11 mouse cellular contexts compared by ENCODE assay signal in the genomic region with DNA sequence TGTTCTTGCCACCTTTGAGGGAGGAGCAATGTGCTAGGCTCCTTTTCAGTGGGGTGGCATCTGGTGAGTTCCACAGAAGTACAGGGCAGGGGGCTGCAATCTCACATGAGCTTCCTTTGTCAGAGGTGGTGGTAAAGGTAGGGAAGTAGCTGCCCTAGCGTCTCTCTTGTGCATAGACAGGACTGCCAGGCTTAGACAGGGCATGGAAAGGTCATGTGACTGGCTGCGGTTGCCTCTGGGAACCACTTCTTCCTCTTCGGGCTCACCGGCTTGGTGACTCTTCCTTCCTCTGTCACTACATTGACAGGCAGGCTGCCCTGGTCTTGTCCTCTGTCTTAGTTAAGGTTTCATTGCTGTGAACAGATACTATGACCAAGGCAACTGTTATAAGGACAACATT.
DNase-seq lines count a peak whose midpoint lies in the region; ATAC-seq and TF ChIP-seq lines count a peak whose summit lies in the region.
"Had no signal": no experiment of that assay in that cellular context is flagged by ENCODE, and none has a peak within 500 bp of the region (broad histone marks: within the 10 kb centered on the region; RNA-seq: fewer than 3 reads in every experiment).

No protein-coding gene starts in this region.

- DNase-seq in layer of hippocampus, adult 9-11 months, result peak; percentile 63
- DNase-seq in layer of hippocampus, adult 8-10 months (ENCODE audit: low spot score in 2 of 2), result no peak
- peak in 1 of 3 experiments; percentile 27 for DNase-seq in liver, embryonic 14.5 days (ENCODE audit: low read depth in 3 of 3, low spot score in 3 of 3)
- peak; percentile 80 for DNase-seq in naive thymus-derived CD4-positive, alpha-beta T cell, adult 2 months (ENCODE audit: low read depth)
- peak; percentile 80 for DNase-seq in thymus, postnatal 25 days
- DNase-seq in forebrain, embryonic 10.5 days (ENCODE audit: extremely low spot score, low spot score), result no peak
- no peak for DNase-seq in layer of hippocampus, postnatal 14 days (ENCODE audit: low spot score in 2 of 2)
- DNase-seq: cerebellum, adult 8-10 months had no signal

- H3K9ac ChIP-seq in liver, embryonic 14.5 days (replicated peaks), result no peak overlapping the region
- no peak overlapping the region for H3K9ac ChIP-seq in hindbrain, embryonic 16.5 days (ENCODE audit: low read depth, low read length)
- H3K9ac ChIP-seq: intestine, embryonic 15.5 days had no signal

- H3K4me3 ChIP-seq in liver, embryonic 14.5 days (ENCODE audit: insufficient read depth in 1 of 2, low read depth in 2 of 2, low read length in 2 of 2), result no peak overlapping the region
- no peak overlapping the region for H3K4me3 ChIP-seq in forebrain, embryonic 10.5 days
- H3K4me3 ChIP-seq in hindbrain, embryonic 16.5 days (ENCODE audit: low read length), result no peak overlapping the region
- H3K4me3 ChIP-seq: intestine, embryonic 15.5 days had no signal

- no peaks in the 10 kb centered on the region for H3K27me3 ChIP-seq in liver, embryonic 14.5 days (ENCODE audit: control insufficient read depth, insufficient read depth, low read length)
- no peaks in the 10 kb centered on the region for H3K27me3 ChIP-seq in forebrain, embryonic 10.5 days (ENCODE audit: poor library complexity, severe bottlenecking)
- no peaks in the 10 kb centered on the region for H3K27me3 ChIP-seq in hindbrain, embryonic 16.5 days (replicated peaks; ENCODE audit: control insufficient read depth, insufficient read depth, low read length)
- H3K27me3 ChIP-seq: intestine, embryonic 15.5 days had no signal

- H3K36me3 ChIP-seq in liver, embryonic 14.5 days (replicated peaks; ENCODE audit: control insufficient read depth, insufficient read depth, low read depth), result no peaks in the 10 kb centered on the region
- H3K36me3 ChIP-seq in forebrain, embryonic 10.5 days (replicated peaks), result peaks cover 95% of the 10 kb centered on the region
- peaks cover 14% of the 10 kb centered on the region for H3K36me3 ChIP-seq in hindbrain, embryonic 16.5 days (ENCODE audit: control insufficient read depth, insufficient read depth, low read length)

- H3K4me2 ChIP-seq in liver, embryonic 14.5 days (ENCODE audit: low read depth), result no peak overlapping the region
- H3K4me2 ChIP-seq in hindbrain, embryonic 16.5 days (ENCODE audit: low read length), result no peak overlapping the region
- H3K4me2 ChIP-seq: intestine, embryonic 15.5 days had no signal

- 8% methylated on average over 4 of the region's 4 CpGs for WGBS in liver, embryonic 14.5 days (ENCODE audit: insufficient replicate concordance)
- WGBS in forebrain, embryonic 10.5 days, result 95% methylated on average over 4 of the region's 4 CpGs
- WGBS in hindbrain, embryonic 16.5 days, result 92% methylated on average over 4 of the region's 4 CpGs

- H3K4me1 ChIP-seq in liver, embryonic 14.5 days (replicated peaks; ENCODE audit: control insufficient read depth in 2 of 2, insufficient read depth in 2 of 2, low read length in 1 of 2), result no peaks in the 10 kb centered on the region
- peaks cover 26% of the 10 kb centered on the region for H3K4me1 ChIP-seq in forebrain, embryonic 10.5 days
- no peaks in the 10 kb centered on the region for H3K4me1 ChIP-seq in hindbrain, embryonic 16.5 days (ENCODE audit: control insufficient read depth, insufficient read depth, low read depth, low read length)
- H3K4me1 ChIP-seq: intestine, embryonic 15.5 days had no signal

- H3K9me3 ChIP-seq in liver, embryonic 14.5 days (ENCODE audit: control insufficient read depth, low read length), result no peaks in the 10 kb centered on the region
- H3K9me3 ChIP-seq in forebrain, embryonic 10.5 days, result no peaks in the 10 kb centered on the region
- no peaks in the 10 kb centered on the region for H3K9me3 ChIP-seq in hindbrain, embryonic 16.5 days (ENCODE audit: control insufficient read depth, low read length)
- H3K9me3 ChIP-seq: intestine, embryonic 15.5 days had no signal

- TF ChIP-seq EP300 in liver, embryonic 14.5 days (IDR thresholded peaks at IDR 0.05; ENCODE audit: low read depth), result no peak

- H3K27ac ChIP-seq in liver, embryonic 14.5 days, result no peak overlapping the region
- H3K27ac ChIP-seq in forebrain, embryonic 10.5 days, result no peak overlapping the region
- no peak overlapping the region for H3K27ac ChIP-seq in hindbrain, embryonic 16.5 days (ENCODE audit: low read depth, low read length)
- H3K27ac ChIP-seq: intestine, embryonic 15.5 days; macrophage had no signal

- ATAC-seq in liver, embryonic 14.5 days (ENCODE audit: insufficient read depth), result peak; percentile 18; the same call in 1 of the 2 replicates
- ATAC-seq in hindbrain, embryonic 16.5 days, result no peak
- ATAC-seq: intestine, embryonic 15.5 days had no signal

- no peak for TF ChIP-seq CTCF in liver, embryonic 14.5 days (IDR thresholded peaks at IDR 0.05; ENCODE audit: low read depth)

Comparison
In these comparisons a context has a peak if more than half of its experiments do, and no peak if none do; other contexts are left out.
1. DNase-seq: peak in layer of hippocampus, adult 9-11 months (single experiment), naive thymus-derived CD4-positive, alpha-beta T cell, adult 2 months (single experiment) and thymus, postnatal 25 days (single experiment); none in layer of hippocampus, adult 8-10 months (0 of 2), forebrain, embryonic 10.5 days (single experiment) and layer of hippocampus, postnatal 14 days (0 of 2).